Mouse (Mus musculus) heart, adult 2 months (tissue): Measurements from ENCODE around the gene Sdcbp2.

Experiments
- CTCF ChIP-seq: fragments of 200-600 bp; IDR thresholded peaks from 2 replicates; pipeline ENCODE4 v1.8.1; 2022; ENCODE audit warnings: antibody characterized with exemption, mild to moderate bottlenecking, moderate library complexity
- POLR2A ChIP-seq: fragments of 200-500 bp; IDR thresholded peaks from 2 replicates; pipeline ENCODE4 v1.6.1; 2011; ENCODE audit warnings: mild to moderate bottlenecking, low read depth, low read length, control low read depth; ENCODE audit not compliant: insufficient read depth

- TF ChIP-seq CTCF (peak; percentile 70), POLR2A (no peak)
Measured at GRCm38 (mm10) chr2:151632159-151632814, 59.9 kb downstream of the Sdcbp2 start, which contains the start of gene Snph.
